Mouse (Mus musculus) layer of hippocampus, adult 9-11 months (tissue): Measurements from ENCODE around the gene Wwtr1.

Source experiments
- DNase-seq: peaks from one replicate; pipeline ENCODE4 v3.0.0; 2022

The Wwtr1 gene

GRCm38 (mm10) chr3:57557408-57557807 lies 18.3 kb downstream of the Wwtr1 start:
- no peak for DNase-seq

DNA sequence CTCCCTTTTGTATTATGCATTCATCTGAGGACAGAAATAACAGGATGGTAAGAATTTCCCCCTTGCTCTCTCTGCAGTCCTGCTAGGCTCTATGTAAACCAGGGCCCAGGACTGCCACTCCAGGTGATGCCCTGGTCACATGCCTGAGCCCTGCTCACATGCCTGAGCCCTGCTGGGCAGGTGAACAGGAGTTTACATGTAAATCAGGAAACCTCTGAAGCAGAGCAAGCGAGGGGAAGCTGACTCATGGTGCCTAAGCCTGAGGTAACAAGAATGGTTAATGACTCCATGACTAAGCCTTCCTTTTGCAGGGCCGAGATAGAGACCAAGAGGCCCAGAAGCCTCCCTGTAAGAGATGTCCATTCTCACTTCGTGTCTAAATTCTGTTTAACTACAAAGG lies 20.1 kb downstream of the Wwtr1 start:
- DNase-seq, result no peak

DNA sequence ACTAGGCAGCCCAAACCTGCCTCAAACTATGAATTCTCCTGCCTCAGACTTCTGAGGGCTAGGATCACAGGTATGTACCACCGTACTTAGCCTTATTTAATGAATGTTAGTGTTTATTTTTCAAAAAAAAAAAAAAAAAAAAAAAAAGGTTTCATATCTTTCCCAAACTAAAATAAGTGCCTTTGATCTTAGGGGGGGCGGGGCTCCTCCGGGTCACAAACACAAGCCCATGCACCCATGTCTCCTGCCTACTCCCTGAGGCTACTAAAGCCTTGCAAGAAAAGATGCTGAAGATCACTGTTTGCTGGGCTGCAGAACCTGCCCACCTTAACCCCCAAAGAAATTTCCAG lies 20.8 kb downstream of the Wwtr1 start:
- DNase-seq, result no peak

GRCm38 (mm10) chr3:57554124-57554889 lies 21.4 kb downstream of the Wwtr1 start:
- DNase-seq, result no peak

- DNase-seq, result no peak
Observed at GRCm38 (mm10) chr3:57553108-57553507, 22.6 kb downstream of the Wwtr1 start.

DNA sequence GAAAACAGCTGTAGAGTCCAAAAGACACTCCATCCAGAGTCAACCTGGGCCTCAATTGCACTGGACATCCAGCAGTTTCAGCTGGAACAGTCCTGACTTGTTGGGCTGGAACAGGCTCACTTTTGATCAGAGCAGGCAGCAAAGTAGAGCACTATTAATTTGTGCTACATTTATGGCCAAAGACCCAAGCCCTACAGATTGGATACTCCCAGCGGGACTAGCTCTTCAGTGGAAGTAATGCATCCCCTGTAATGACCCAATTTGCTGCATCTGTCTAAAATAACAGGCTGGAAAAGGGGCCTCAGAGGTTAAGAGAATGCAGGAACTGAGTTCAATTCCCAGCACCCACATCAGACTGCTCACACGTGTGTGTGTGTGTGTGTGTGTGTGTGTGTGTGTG lies 24.5 kb downstream of the Wwtr1 start:
- DNase-seq, result no peak

DNA sequence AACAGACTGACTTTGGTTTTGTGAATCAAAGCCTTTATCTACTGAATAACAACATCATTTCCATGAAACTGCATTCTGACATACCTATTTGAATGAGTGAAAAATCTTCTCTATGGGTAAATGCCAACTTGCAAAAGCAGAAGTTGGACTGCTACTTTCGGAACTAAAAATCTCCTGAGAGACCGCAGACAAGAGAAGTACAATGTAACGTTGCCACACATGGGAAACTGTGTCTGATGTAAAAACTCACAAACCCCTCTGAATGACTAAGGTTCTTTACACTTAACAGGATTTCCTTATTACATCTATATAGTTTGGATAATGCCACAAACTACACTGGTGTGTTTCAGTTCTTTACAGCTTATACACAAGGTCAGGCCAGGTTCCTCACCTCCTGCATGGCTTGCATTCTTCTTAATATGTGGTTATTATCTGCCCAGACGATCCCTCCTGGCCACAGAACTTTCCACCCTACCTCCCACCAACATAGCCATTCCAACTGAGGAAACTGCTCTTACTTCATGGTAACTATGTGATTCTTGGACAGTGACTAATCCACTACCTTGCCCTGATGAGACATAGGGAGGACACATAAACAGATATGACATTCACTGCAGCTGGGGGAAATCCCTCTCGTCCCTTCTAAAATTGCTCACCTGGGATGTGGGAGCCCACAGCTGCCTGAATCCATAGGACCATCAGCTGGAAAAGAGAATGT lies 25.1 kb downstream of the Wwtr1 start:
- no peak for DNase-seq

DNA sequence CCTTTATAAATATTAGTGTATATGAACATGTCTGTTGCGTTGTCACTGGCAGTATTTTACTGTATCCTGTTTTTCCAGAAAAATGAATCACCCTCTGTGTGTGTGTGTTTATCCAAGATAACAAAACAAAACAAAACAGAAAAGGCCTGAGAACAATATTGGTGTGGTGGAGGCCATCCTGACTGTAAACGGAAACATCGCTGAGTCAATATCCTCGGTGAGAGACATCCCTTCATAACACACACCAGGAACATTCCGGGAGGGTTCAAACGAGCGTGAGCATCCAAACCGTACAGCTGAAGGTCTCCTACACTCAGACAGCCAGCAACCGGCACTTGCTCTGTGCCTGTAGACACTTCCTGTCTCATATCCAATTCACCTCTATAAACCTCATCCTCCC lies 31.6 kb downstream of the Wwtr1 start:
- no peak for DNase-seq

GRCm38 (mm10) chr3:57542848-57543380 lies 32.8 kb downstream of the Wwtr1 start:
- no peak for DNase-seq

GRCm38 (mm10) chr3:57541205-57541604 lies 34.5 kb downstream of the Wwtr1 start:
- no peak for DNase-seq

DNA sequence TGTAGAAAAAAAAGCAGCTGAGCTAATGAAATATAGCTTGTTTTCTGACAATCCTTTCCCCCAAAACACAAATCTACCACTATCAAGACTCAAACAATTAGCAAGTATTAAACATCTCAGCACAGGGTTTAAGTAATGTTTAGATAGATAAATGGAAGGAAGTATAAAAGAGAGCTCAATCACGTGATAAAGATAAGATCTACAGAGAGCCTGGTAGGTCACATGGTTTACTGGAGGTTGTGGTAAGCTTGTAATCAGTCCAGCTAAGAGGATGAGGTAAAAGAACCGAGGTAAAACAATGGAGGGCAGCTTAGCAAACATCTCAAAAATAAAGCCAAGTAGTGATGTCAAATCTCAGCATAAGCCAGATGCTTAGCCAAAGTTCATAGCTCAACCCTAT lies 35.2 kb downstream of the Wwtr1 start:
- no peak for DNase-seq

DNA sequence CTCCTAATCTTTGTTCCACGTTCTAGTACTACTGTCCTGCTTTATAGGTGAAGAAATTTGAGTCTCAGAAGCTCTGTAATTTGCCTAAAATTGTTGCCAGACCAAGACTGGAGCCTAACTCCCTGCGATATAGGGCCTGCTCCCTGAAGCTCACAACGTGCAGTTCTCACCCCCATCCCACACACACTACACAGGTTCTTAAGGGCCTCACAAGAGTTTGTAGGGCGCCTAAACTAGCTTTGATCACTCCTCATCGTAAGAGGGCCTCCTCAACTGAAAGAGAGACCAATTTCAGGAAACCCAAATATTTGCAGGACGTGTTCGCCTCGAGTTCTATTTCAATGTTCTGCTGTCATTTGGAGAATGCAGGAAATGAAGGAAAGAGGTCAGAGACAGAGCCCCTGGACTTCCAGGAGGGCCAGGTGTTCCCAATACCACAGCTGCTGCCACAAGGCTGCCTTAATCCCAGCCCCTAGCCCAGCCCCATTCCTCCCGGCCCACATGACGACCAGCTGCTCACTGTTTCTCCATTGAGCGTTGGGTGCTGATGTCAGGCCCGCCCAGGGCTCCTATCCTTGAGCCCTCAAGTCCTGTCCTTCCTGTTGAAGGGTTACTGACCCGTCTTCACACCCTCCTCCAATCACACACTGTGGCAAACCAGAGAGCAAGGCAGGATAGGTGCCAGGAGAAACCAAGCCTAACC lies 40.1 kb downstream of the Wwtr1 start:
- DNase-seq, result no peak

- DNase-seq, result no peak
Observed at GRCm38 (mm10) chr3:57534450-57534849, 41.3 kb downstream of the Wwtr1 start.

DNA sequence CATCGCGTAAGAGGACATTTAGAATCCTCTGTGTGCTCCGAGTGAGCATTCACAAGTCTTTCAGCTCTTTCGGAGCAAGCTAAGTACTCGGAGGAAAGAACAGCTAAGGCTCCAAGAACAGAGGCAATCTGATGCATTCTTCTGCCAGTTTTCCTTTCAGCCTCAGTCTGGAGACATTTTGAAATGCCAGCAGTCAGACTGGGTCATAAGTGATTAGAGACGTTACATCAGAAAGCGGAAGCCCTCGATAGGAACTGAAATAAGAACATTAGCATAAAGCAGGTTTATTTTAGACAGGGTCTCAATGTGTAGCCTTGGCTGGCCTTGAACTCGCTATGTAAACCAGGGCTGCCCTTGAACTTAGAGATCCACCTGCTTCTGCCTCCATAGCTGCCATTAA lies 41.8 kb downstream of the Wwtr1 start:
- DNase-seq, result no peak

DNA sequence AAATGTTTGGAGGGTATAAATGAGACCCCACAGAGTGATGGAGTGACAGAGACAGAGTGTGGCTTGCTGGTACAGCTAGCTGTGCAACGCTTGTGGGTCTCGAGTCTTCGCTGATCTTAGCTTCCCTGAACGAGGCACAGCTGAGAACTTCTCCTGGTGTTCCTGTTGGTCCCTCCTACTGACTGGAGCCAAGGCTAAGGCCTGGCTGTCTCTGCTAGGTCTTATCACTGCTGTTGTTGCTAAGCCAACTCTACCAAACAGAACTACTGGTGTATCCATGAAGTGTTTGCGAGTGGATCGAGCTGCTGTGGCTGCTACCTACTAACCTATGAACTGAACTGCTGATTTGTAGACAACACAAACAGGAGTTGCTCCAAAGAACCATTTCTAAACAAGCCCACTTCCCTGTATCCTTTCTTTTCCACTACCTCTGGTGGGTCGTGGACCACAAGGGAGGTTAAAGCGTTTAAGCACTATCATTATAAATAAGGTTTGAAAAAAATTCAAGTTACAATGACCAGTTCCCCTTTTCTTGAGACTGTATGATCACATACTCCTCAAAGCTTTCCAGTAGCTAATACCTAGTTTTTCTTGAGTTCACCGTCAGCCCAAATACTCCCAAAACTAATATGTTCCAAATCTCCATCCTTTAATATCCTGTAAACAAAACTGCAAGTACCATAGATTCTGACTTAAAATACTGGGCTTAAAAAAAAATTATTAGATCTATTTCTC lies 42.6 kb downstream of the Wwtr1 start:
- no peak for DNase-seq

DNA sequence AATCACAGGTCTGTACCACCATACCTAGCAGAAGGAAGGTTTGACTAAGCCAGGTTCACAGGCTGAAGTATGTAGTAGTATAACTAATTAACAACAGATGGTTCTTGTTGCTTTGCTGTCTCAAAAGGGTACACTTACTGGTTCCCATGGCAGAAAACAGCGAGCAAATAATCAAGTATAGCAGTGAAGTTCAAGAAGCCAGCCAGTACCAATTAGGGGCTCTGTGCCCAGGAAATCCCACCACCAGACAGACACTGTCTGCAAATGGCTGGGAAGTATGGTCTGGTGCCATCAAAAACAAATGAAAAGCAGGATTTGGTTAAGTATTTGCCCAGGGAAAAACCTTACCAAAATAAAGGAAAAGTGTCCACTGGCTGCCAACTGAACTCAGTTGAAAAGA lies 44.9 kb downstream of the Wwtr1 start:
- DNase-seq, result no peak

- no peak for DNase-seq
Observed at GRCm38 (mm10) chr3:57530221-57530620, 45.5 kb downstream of the Wwtr1 start.

DNA sequence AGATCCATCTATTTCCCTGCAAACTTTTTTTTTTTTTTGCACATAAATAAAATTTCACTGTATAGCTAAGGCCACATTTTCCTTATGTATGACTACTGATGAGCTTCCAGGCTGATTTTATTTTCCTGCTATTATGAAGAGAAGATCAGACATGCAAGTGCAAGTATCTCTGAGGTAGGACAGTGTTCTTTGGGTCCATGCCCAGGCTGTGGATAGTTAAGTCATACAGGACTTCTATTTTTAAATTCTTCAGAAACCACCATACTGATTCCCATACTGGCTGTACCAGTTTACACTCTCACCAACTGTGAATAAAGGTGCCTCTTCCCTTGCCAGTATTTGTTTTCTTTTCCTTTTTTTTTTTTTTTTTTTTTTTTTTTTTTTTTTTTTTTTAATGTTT lies 48.6 kb downstream of the Wwtr1 start:
- no peak for DNase-seq

- DNase-seq, result no peak
Observed at GRCm38 (mm10) chr3:57523093-57523492, 52.6 kb downstream of the Wwtr1 start.

DNA sequence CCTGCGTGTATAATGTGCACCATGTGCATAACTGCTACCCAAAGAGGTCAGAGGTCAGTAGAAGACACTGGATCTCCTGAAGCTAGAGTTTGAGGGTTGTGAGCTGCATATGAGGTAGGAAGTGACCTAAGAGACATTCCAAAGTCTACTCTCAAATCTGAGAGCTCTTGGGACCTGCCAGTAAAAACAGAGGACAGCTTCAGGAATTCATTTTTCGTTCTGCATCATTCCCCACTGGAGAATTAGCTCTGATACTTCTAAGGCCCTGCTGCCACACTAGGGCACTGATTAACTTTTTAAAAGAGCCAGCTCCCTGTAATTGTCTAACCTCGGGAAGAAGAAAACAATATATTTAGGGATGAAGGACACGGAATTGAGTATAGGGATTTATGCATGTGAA lies 53.8 kb downstream of the Wwtr1 start:
- DNase-seq, result no peak

DNA sequence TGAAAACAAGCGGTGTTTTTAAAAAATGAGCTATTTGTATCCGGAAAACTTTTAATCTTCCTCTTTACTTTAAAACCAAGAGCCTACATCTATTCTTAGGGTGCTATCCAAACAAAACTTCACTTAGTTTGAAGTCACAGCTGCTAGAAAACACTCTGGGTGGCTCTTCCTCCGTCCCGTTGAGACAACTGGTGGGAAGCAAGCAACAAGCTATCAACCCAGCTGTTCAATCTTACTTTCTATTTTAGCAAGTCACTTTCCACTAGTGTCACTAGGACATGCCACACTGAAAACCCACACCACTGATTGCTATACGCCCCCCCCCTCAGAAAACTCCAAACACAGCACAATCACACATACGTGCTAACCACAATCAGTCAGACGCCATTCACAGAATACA lies 55.7 kb downstream of the Wwtr1 start:
- no peak for DNase-seq

DNA sequence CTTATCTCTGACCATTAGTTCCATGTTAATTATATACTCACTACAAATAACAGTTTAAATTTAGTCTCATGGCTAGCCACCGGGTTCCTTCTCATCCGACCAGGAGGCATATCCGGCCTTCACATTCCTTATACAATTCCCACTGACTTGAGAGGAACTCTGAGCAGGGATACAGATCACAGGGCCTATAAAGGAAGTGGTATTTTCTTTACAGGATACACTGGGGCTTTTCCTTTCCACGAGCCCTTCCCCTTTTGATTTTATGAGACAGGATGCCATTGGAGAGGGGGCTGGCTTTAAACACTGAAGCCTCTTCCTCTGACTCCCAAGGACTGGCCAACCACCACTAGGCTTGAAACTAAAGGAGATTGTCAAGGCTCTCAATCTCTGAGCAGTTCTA lies 59.6 kb downstream of the Wwtr1 start:
- DNase-seq, result no peak

GRCm38 (mm10) chr3:57515044-57515443 lies 60.7 kb downstream of the Wwtr1 start:
- no peak for DNase-seq
